Mouse (Mus musculus) heart, embryonic 12.5 days (tissue): ENCODE measurements around the gene Tnks1bp1. TPM values are rescaled to one million over a fixed set of nuclear protein-coding genes. Genes with fewer than 3 reads are reported as not detected.
A peak's percentile ranks its signal among the peaks of the same experiment; 100 is the strongest.

ENCODE experiments used
- ATAC-seq: fragments of 200-750 bp; cut with Nextera tagmentation; 2 replicates; pipeline ENCODE4 v1.8.0; 2017; ENCODE audit warnings: moderate TSS enrichment, moderate library complexity; ENCODE audit not compliant: insufficient number of reproducible peaks, low FRiP score
- H3K27ac ChIP-seq: fragments of 300-500 bp; sonication (generic); 2 replicates; pipeline ENCODE4 v1.5.1; 2016; ENCODE audit warnings: mild to moderate bottlenecking, moderate library complexity; ENCODE audit not compliant: poor library complexity, severe bottlenecking
- H3K27me3 ChIP-seq: fragments of 300-500 bp; sonication (generic); replicated peaks from 2 replicates; pipeline ENCODE4 v1.6.1; 2016; ENCODE audit warnings: mild to moderate bottlenecking, moderate library complexity
- H3K36me3 ChIP-seq: fragments of 300-500 bp; sonication (generic); 2 replicates; pipeline ENCODE4 v1.6.1; 2016; ENCODE audit warnings: mild to moderate bottlenecking, moderate library complexity
- H3K4me1 ChIP-seq: fragments of 300-500 bp; sonication (generic); replicated peaks from 2 replicates; pipeline ENCODE4 v1.6.1; 2016; ENCODE audit warnings: mild to moderate bottlenecking
- H3K4me2 ChIP-seq: fragments of 300-500 bp; sonication (generic); 2 replicates; pipeline ENCODE4 v1.6.1; 2016; ENCODE audit warnings: mild to moderate bottlenecking, moderate library complexity
- H3K4me3 ChIP-seq: fragments of 300-500 bp; sonication (generic); 2 replicates; pipeline ENCODE4 v1.5.1; 2016; ENCODE audit warnings: mild to moderate bottlenecking
- H3K9ac ChIP-seq: fragments of 300-500 bp; sonication (generic); 2 replicates; pipeline ENCODE4 v1.6.1; 2016; ENCODE audit warnings: mild to moderate bottlenecking, moderate library complexity
- H3K9me3 ChIP-seq: fragments of 300-500 bp; sonication (generic); replicated peaks from 2 replicates; pipeline ENCODE4 v1.6.1; 2016; ENCODE audit warnings: mild to moderate bottlenecking, moderate library complexity
- WGBS: fragments of 180-500 bp; shearing (Covaris S2); methylation state at CpG from one replicate; pipeline ENCODE4 v1.1.7; 2016; 5-methylcytosine and 5-hydroxymethylcytosine counted together
- polyA plus RNA-seq: library from polyadenylated mRNA; unstranded; fragments of >200 nt; fragmentation: Nextera tagmentation; extraction: Ambion mirVana; gene quantifications from 2 replicates; pipeline ENCODE4 v1.2.1, GENCODE M21; 2016

The Tnks1bp1 gene
- polyA plus RNA-seq, 1 experiment from 2014 or later: 33.2 TPM

GRCm38 (mm10) chr2:85095906-85096305, 48.1 kb downstream of the Tnks1bp1 start:
- Histone ChIP-seq H3K27me3 (no peaks in the 10 kb centered on the region), H3K9me3 (peaks cover 2% of the 10 kb centered on the region; the same call in 1 of the 2 replicates), H3K36me3 (no peaks in the 10 kb centered on the region; the same call in 1 of the 2 replicates), H3K9ac (no peak overlapping the region), H3K4me2 (no peak overlapping the region), H3K4me3 (no peak overlapping the region), H3K4me1 (peaks cover 10% of the 10 kb centered on the region; the same call in 1 of the 2 replicates), H3K27ac (no peak overlapping the region)
- WGBS: 59% methylated on average over 5 of the region's 5 CpGs
- ATAC-seq: no peak

GRCm38 (mm10) chr2:85098014-85098413, 50.2 kb downstream of the Tnks1bp1 start:
- 76% methylated on average over 2 of the region's 2 CpGs for WGBS
- H3K27me3 ChIP-seq: no peaks in the 10 kb centered on the region
- peaks cover 10% of the 10 kb centered on the region; the same call in 1 of the 2 replicates for H3K4me1 ChIP-seq
- peaks cover 7% of the 10 kb centered on the region for H3K9me3 ChIP-seq
- H3K4me2 ChIP-seq: no peak overlapping the region
- H3K36me3 ChIP-seq: peaks cover 4% of the 10 kb centered on the region; the same call in 1 of the 2 replicates
- H3K27ac ChIP-seq: peak overlapping the region; percentile 86; the same call in 1 of the 2 replicates
- H3K4me3 ChIP-seq: no peak overlapping the region
- H3K9ac ChIP-seq: no peak overlapping the region
- ATAC-seq: no peak

GRCm38 (mm10) chr2:85098824-85099511, 51.1 kb downstream of the Tnks1bp1 start:
- peak overlapping the region; percentile 40 for H3K4me2 ChIP-seq

GRCm38 (mm10) chr2:85103201-85103600, 55.4 kb downstream of the Tnks1bp1 start:
- Histone ChIP-seq H3K4me2 (no peak overlapping the region), H3K27me3 (no peaks in the 10 kb centered on the region), H3K36me3 (peaks cover 4% of the 10 kb centered on the region; the same call in 1 of the 2 replicates), H3K9ac (no peak overlapping the region), H3K9me3 (peaks cover 7% of the 10 kb centered on the region), H3K27ac (no peak overlapping the region), H3K4me3 (no peak overlapping the region), H3K4me1 (peaks cover 33% of the 10 kb centered on the region)
- whole genome bisulfite sequencing: 78% methylated on average over 8 of the region's 8 CpGs
- no peak for ATAC-seq

More at GRCm38 (mm10) chr2:85098824-85099511, 51.1 kb downstream of the Tnks1bp1 start:
- no peaks in the 10 kb centered on the region for H3K27me3 ChIP-seq
- peaks cover 4% of the 10 kb centered on the region; the same call in 1 of the 2 replicates for H3K36me3 ChIP-seq
- H3K9me3 ChIP-seq: peaks cover 7% of the 10 kb centered on the region
- H3K9ac ChIP-seq: no peak overlapping the region
- WGBS: 40% methylated on average over 7 of the region's 7 CpGs
- no peak overlapping the region for H3K4me3 ChIP-seq
- peak; percentile 86 for ATAC-seq
- peak overlapping the region; percentile 86 for H3K27ac ChIP-seq
- H3K4me1 ChIP-seq: peaks cover 10% of the 10 kb centered on the region; the same call in 1 of the 2 replicates

GRCm38 (mm10) chr2:85105426-85106013, 57.7 kb downstream of the Tnks1bp1 start:
- 63% methylated on average over 11 of the region's 11 CpGs for WGBS
- ATAC-seq: no peak
- H3K9me3 ChIP-seq: peaks cover 7% of the 10 kb centered on the region

GRCm38 (mm10) chr2:85106068-85106790, 58.4 kb downstream of the Tnks1bp1 start:
- Histone ChIP-seq H3K4me1 (peaks cover 23% of the 10 kb centered on the region), H3K27ac (no peak overlapping the region), H3K9ac (no peak overlapping the region), H3K4me3 (no peak overlapping the region), H3K36me3 (peaks cover under 1% of the 10 kb centered on the region; the same call in 1 of the 2 replicates), H3K4me2 (no peak overlapping the region), H3K9me3 (peaks cover 2% of the 10 kb centered on the region; the same call in 1 of the 2 replicates), H3K27me3 (no peaks in the 10 kb centered on the region)
- ATAC-seq: no peak
- 58% methylated on average over 7 of the region's 7 CpGs for WGBS

More at GRCm38 (mm10) chr2:85105426-85106013, 57.7 kb downstream of the Tnks1bp1 start:
- Histone ChIP-seq H3K9ac (no peak overlapping the region), H3K4me1 (peaks cover 23% of the 10 kb centered on the region), H3K4me3 (no peak overlapping the region), H3K27ac (no peak overlapping the region), H3K36me3 (peaks cover 4% of the 10 kb centered on the region; the same call in 1 of the 2 replicates), H3K4me2 (no peak overlapping the region), H3K27me3 (no peaks in the 10 kb centered on the region)

GRCm38 (mm10) chr2:85106941-85107340, 59.1 kb downstream of the Tnks1bp1 start:
- peaks cover 23% of the 10 kb centered on the region for H3K4me1 ChIP-seq
- no peak for ATAC-seq
- H3K36me3 ChIP-seq: no peaks in the 10 kb centered on the region
- H3K9ac ChIP-seq: no peak overlapping the region
- 43% methylated on average over 4 of the region's 4 CpGs for WGBS
- H3K4me3 ChIP-seq: no peak overlapping the region
- no peak overlapping the region for H3K27ac ChIP-seq
- H3K9me3 ChIP-seq: no peaks in the 10 kb centered on the region
- no peaks in the 10 kb centered on the region for H3K27me3 ChIP-seq
- no peak overlapping the region for H3K4me2 ChIP-seq

- no peak overlapping the region for H3K4me3 ChIP-seq
- H3K4me2 ChIP-seq: no peak overlapping the region
- H3K27ac ChIP-seq: no peak overlapping the region
- H3K36me3 ChIP-seq: no peaks in the 10 kb centered on the region
- H3K9me3 ChIP-seq: no peaks in the 10 kb centered on the region
- no peaks in the 10 kb centered on the region for H3K27me3 ChIP-seq
- no peak overlapping the region for H3K9ac ChIP-seq
- no peak for ATAC-seq
- WGBS: 74% methylated on average over 9 of the region's 9 CpGs
- peaks cover 23% of the 10 kb centered on the region for H3K4me1 ChIP-seq
Observed at GRCm38 (mm10) chr2:85110288-85110875, 62.6 kb downstream of the Tnks1bp1 start.

Other genes starting within 250 kb of the Tnks1bp1 start
- 90.0 and 95.3 TPM in 2 replicates for gene Ube2l6, start 249.2 kb upstream of the Tnks1bp1 start, polyA plus RNA-seq
- 0.17 and 0.43 TPM in 2 replicates for gene Smtnl1, start 225.4 kb upstream of the Tnks1bp1 start, polyA plus RNA-seq
- 62.2 and 65.6 TPM in 2 replicates for gene Timm10, start 221.0 kb upstream of the Tnks1bp1 start, polyA plus RNA-seq
- 21.8 and 23.0 TPM in 2 replicates for gene Slc43a1, start 209.2 kb upstream of the Tnks1bp1 start, polyA plus RNA-seq
- gene Rtn4rl2, start 161.3 kb upstream of the Tnks1bp1 start, polyA plus RNA-seq: 0.67 and 1.2 TPM in 2 replicates
- 33.6 and 35.0 TPM in 2 replicates for gene Slc43a3, start 111.4 kb upstream of the Tnks1bp1 start, polyA plus RNA-seq
- 0.39 and 3.1 TPM in 2 replicates for gene Prg2, start 67.6 kb upstream of the Tnks1bp1 start, polyA plus RNA-seq
- gene Prg3, start 59.8 kb upstream of the Tnks1bp1 start, polyA plus RNA-seq: 0.49 TPM in 1 of 2 replicates, not detected in the other
- 146 and 151 TPM in 2 replicates for gene Ssrp1, start 10.8 kb upstream of the Tnks1bp1 start, polyA plus RNA-seq
- gene P2rx3, start 10.6 kb upstream of the Tnks1bp1 start, polyA plus RNA-seq: 0.67 and 0.87 TPM in 2 replicates
- gene Aplnr, start 88.2 kb downstream of the Tnks1bp1 start, polyA plus RNA-seq: 8.5 and 8.6 TPM in 2 replicates
- 0.18 and 0.22 TPM in 2 replicates for gene Lrrc55, start 149.2 kb downstream of the Tnks1bp1 start, polyA plus RNA-seq